Mouse (Mus musculus): ENCODE data around the gene Slc35b2. TPM values are rescaled to one million over a fixed set of nuclear protein-coding genes. Genes with fewer than 3 reads are reported as not detected.

The Slc35b2 gene
- total RNA-seq, 2 experiments from 2014 or later: 16.2 to 17.7 TPM

DNA sequence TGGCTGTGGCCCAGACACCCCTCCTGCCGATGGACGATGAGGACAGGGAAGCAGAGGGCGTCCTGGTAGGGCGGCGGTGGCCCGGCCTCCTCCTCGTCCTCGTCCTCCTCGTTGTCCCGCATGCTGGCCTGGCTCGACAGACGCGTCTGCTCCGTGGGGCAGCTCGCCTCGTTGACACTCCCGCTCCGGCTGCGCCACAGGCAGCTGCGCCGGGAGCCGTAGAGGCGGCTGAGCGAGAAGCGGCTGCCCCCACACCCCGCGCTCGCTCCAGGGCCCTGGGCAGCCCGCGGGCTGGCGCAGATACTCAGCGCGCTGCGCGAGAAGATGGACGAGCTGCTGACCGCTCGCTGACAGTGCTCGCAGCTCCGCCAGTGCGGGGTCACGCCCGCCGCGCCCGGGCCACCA, 18.8 kb upstream of the Slc35b2 start:
- DNase-seq (ENCODE audit: low spot score): no peak

DNA sequence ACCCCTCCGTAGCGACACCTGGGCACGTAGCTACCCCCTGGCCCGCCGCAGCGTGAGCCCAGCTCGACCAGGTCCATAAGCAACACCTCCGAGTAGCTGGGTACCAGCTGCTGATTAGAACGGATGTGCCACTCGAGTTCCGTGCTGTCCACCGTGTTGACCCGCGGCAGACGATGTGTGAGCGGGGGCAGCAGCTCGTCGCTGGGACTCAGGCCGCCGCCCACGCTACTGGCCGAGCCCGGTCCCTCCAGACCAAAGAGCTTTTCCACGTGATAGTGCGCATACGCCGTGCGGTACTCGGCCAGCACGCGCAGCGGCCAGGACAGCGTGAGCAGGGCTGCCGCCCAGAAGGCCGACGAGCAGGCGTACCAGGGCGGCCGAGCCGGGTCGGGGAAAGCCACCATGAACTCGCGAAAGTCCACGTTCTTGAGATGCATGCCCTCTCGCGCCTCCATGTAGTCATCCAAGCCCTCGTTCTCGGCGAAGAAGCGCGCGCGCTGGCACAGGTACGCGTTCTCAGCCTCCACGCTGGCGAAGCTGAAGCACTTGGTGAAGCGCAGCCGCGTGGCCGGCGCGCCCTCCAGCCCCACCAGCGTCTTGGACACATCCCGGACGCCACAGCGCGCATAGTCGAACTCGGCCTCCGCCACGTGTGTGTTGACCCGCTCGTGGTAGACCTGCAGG, 18.3 kb upstream of the Slc35b2 start:
- DNase-seq (ENCODE audit: low spot score): no peak

DNA sequence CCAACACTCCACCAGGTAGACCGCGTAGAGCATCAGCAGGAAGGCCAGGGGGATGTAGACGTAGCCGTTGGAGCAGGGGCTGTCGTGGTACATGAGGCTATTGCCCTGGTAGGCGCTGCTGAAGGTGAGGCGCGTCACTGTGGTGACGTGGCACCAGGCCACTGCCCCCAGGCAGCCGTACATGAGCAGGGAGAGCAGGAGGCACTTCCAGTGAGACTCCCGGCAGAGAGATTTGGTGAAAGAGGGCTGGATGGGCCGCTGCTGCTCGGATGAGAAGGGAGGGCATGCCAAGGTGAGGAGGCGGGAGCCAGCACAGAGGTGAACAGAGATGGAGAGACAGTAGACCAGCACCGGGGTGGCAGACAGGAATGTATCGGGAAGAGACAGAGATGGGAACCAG, 16.7 kb upstream of the Slc35b2 start:
- DNase-seq (ENCODE audit: low spot score): no peak

DNA sequence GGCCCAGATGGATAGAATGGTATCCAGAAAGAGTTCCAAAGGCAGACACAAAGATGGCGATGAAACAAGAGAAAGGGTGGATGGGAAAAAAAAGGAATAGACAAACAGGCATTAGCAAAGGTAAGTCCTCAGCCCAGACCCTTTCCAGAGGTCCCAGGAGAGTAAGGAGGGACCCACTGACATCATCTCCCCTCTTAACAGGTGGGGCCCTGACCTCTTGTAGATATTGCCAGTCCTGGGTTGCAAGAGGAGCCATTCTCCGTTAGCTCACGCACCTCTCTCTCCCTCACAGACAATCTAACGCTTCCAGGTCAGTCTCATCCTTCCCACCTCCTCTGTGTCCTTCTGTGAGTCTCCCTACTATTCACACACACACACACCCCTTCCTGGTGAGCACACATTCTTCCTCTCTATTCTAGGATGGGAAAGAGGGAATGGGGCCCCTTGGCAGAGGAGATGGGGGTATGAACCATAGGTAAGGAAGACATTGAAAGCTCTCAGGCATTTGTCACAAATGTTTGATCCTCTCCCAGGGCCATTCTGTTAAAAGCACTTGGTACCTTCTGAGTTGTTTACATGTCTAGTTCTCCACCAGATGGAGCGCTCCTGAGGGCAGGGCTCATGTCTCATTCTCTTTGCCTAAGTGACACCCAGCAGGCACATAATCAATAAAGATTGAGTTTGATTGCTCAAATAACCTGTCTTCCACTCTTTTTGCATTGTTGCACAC, 16.0 kb upstream of the Slc35b2 start:
- DNase-seq (ENCODE audit: low spot score): no peak

DNA sequence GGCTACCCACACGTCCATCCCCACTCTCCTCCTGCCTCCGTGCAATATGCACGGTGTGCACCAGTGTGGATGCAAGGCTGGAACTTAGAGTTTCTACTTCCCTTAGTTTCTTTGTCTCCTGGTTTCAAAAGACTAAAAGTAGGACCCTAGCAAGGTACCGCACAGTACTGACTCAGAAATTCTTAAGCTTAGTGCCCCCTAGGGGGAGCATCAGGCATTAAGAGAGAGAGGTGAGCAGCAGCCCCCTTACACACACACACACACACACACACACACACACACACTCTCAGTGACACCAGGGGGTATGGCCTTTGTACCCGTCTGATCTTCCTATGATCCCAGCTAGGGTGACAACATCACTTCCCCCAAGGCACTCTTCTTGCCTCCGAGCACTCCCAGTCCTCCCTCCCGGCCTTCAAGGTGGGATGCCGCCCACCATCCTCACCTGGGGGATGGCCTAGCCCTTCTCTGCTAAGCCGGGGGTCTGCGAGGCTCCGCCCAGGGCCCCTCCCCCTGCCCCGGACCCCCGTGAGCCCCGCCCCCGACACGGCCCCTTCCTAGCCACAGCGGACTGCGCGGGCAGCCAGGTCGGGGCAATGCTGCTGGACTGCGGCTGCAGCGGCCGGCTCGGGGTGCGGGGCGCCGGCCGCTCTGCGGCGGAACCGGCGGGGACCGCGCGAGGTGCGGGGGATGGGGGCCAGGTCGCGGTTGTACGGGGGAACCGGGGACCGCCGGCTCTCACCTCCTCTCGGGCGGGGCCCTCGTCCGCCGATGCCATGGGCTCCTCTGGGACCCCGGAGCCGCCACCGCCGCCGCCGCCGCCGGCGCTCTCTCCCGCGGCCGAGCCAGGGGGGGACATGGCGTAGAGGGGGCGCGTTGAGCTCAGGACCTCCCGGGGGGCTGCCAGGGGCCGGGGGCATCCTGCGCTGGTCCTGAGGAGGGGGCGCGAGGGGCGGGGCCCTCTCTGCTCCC, 14.8 kb upstream of the Slc35b2 start:
- DNase-seq (ENCODE audit: low spot score): no peak

DNA sequence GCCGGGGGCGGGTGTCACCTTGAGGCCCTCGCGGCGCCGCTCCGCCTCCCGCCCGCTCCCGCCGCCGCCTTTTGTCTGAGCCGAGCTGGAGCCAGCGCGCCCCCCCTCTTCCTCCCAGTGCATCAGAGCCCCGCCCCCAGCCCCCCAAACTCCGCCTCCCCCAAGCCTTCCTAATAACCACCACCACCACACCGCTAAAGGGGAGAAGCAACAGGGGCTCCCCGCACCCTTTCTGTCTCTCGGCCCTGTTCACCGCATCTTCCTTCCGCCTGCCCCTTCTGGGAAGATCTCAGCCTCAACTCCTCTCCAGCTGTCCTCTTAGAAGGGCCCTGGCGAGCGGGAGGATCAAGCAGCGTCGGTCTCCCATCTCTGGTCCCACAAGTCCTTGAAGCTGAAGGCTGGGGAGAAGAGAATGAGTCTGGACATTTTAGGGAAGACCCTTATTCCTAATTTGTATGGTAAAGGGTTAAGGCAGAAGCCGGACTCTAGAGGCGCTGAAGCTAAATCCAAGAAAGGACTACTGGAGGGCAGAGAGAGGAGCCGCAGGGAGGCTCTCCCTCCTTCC, 14.0 kb upstream of the Slc35b2 start, which contains the start of gene Tmem151b:
Gene Tmem151b, minus strand, starts transcription at position 61 of the 565 bp plus-strand sequence.
- no peak for DNase-seq (ENCODE audit: low spot score)

DNA sequence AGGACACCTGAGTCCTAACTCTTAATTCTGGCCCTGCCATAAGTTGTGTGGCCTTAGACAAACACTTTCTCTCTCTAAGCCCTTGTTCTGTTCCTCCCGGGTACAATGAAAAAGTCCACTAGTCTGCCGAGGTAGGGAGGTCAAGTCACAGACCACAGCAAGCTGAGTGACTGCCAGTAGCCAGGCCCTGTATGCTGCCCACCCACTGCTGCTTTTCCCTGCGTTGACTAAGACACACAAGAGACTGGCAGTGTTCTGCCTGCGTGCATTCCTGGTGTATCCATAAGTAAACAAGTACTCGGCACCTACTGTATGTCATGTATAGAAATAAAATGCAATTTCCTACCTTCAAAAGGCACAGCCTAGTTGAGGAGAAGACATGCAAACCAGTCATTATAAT, 13.4 kb upstream of the Slc35b2 start:
- no peak for DNase-seq (ENCODE audit: low spot score)

DNA sequence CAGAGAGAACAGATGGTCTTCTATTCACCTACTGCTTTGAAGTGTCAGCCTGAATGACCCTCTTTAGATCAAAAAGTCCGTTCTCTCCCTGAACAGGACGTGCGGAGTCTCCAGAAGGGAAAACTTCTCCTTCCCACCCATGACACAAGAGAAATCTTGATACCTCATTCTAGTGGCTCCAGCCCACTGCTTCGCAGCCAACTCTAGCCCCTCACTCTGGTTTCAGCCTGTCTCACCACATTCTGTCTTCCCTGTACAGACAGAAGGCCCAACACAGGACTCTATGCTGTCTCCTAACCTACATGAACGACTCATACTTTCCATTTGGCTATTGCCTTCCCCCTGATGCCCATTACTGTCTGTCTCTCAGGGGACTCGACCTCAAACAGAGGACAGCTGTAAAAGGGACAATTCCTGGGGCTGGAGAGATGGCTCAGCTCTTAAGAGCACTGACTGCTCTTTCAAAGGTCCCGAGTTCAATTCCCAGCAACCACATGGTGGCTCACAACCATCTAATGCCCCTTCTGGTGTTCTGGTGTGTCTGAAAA, 12.4 kb upstream of the Slc35b2 start:
- no peak for DNase-seq (ENCODE audit: low spot score)

DNA sequence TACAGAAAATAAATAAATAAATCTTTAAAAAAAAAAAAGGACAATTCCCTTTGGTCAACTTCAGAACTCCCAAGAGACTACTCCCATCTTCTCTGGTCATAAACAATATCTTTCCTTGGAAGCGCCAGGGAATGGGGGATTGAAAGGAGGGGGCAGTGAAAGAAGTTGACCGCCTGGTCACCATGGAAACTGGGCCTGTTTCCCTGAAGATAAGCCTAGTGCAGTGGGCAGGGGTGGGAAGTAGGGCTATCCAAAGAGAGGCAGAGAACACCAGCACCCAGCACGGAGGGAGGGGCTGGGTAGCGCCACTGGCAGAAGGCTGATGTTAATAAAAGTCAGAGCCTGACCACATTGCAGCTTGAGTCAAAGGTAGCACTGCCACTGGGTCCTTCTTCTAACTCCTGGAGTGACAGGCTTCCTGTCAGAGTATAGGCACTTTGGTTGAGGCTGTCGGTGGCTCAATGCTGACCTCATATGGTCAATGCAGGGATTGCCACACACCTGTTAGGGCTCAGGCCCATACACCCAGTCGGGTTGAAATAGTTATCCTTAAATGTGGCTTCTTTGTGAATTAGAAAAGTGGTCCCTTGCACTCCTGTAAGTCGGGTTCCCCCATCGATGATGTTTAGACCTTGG, 11.7 kb upstream of the Slc35b2 start:
- peak; percentile 82 for DNase-seq (ENCODE audit: low spot score)

DNA sequence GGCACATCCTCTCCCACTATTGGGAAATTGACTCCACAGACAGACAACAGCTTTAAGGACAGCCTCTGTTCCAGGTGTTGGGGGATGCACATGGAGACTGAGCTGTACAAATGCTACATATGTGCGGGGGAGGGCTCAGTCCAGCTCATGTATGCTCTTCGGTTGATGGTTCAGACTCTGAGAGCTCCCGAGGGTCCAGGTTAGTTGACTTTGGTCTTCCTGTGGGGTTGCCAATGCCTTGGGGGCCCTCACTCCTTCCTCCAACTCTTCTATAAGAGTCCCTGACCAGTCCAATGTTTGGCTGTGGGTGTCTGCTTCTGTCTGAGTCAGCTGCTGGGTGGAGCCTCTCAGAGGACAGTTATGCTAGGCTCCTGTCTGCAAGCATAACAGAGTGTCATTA, 10.6 kb upstream of the Slc35b2 start:
- DNase-seq (ENCODE audit: low spot score): no peak

DNA sequence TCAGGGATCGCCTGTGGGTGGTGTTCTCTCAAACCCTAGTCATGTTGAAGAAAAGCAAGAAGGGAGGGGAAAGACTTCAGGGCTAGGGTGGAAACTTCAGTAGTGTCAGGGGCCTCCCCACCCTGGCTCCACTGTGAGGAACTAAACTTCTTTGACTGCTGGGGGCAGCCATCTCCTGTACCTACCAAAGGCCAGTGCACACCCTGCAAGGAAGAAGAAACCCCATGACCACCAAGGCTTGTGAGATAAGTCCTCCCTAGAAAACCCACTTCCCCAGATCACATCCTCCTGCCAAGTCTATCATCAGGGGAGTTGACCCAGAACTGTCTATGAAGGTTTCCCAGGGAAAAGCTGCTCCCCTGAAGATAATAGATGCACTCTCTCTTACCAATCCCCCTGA, 9.3 kb upstream of the Slc35b2 start:
- no peak for DNase-seq (ENCODE audit: low spot score)

DNA sequence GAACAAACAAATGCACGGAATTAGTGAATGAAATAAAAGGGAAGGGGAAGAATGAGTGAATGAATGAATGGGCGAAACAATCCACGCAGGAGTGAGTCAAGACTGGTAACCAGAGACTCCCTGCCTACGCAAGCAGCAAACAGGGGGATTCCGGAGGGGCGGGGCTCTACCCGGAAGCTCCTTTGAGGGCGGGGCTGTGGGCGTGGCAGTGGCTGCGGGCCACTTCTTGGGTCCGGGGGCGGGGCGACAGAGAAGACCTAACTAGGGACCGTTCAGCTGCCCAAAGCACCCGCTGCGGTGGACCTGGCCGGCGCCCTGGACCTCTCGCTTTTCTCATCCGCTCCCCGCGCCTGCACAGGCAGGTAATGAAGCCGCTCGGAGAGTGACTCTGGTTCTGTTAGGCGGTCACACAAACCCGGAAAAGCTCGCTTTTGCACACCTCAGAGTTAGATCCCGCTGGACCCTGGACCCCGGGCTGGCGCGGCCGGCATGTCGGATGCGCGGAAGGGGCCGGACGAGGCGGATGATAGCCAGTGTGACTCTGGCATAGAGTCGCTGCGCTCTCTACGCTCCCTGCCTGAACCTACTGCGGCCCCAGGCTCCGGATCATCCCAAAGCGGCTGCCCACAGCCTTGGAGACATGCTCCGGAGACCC, 8.1 kb upstream of the Slc35b2 start, which contains the start of gene Nfkbie:
Gene Nfkbie, plus strand, starts transcription at position 252 of the 655 bp plus-strand sequence.
- peak; percentile 95 for DNase-seq (ENCODE audit: low spot score)

DNA sequence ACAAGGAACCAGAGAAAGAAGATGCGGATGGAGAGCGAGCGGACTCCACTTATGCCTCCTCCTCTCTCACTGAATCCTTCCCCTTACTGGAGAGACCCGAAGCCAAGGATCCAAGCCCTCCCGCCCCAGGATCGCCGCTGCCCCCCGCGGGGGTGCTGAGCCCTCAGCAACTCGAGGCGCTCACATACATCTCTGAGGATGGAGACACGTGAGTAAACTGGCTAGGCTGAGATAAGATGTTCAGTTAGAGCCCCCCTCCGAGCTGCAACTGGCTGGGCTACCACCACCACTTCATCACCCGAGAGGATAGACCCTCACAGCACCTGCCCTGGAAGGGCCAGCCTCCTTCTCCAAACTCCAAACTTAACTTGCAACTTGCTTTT, 7.6 kb upstream of the Slc35b2 start:
- DNase-seq (ENCODE audit: low spot score): no peak

DNA sequence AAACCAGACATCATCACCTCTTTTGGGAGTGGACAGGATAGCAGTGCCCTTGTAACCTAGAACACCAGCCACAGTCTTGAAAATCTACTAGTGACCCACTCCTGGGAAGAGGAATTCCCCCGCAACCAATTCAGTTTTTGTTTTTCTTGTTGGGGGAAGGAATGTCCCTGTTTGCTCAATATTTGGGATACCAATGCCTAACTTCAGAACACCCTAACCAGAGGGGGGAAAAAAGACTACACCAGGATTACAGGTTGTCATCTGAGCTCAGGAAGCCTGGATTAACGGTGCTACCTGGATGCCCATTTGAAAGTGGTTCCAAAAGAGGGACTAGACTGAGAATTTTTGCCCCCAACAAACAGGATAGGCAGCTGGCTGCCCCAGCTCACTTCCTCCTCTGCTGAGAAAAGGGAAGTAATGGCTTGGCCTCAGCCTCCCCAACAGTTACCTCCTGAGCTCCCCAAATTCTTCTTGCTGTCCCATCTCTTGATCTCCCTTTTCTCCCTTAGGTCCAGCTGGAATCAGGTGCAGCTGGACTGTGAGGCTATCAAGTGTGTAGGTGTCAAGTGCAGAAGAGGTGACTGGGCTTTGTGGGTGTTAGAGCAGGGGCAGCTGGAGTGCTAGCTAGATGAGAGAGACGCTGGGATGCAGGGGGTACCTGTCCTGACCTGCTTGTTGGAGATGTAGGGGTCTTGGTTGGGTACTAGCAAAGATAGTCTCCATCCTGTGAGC, 7.0 kb upstream of the Slc35b2 start:
- DNase-seq (ENCODE audit: low spot score): no peak

DNA sequence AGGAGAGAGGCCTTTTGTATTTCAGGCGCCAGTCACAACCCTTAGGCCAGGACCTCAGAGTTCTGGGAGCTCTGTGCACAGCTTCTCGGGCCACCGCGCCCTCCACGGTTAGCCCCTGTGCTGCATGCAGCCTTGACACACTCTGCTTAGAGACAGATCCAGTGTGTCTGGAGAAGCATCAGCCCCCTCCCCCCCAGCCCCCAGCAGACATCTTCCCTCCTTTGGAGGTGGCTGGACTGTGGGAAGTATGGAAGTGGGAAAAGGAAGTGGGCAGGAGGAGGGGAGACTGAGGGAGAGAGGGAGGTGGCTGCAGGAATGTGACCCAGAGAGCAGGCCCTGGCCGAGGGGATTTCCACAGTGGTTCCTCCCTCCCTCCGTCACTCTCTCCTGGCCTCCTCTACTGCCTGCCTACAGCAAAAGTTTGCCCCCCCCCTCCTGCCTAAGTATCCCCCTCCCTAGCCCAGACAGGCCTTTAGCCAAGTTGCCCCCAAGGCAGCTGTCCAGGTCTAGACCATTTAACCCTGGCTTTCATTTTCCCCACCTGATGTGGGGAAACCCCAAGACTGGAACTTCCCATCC, 6.3 kb upstream of the Slc35b2 start:
- no peak for DNase-seq (ENCODE audit: low spot score)

DNA sequence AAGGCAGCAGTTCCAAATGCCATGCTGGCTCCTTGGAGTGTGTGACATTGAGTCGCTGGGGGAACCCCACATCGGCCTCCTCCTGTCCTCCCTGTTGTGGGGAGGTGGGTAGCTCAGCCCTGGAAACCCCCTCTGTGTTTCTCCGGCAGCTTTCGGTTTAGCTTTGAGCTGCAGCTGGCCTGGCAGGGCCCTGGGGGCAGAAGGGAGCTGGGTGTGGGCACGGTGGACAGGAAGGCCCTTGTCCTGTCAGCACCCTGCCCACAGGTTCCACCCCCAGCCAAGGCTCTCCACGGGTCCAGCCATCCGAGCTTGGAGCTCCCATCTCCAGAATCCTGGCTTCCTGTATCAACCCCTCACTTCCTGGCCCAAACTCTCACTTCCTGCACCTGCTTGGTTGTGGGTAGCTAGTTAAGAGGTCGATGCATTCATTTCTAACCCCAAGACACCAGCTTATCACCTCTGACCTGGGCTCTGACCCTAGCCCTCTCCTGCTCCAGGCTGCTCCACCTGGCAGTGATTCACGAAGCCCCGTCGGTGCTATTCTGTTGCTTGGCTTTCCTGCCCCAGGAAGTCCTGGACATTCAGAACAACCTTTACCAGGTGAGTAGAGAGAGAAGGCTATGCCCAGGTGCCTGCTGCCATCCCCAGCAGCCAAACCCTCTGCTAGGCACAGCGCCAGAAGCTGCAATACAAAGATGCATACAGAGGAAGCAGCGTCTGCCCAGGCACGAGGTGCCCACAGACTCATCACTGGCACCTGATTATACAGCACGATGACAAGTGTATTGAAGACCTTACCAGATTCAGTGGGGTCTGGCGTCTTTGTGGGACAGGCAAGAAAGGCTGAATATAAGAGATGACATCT, 5.4 kb upstream of the Slc35b2 start:
- no peak for DNase-seq (ENCODE audit: low spot score)

DNA sequence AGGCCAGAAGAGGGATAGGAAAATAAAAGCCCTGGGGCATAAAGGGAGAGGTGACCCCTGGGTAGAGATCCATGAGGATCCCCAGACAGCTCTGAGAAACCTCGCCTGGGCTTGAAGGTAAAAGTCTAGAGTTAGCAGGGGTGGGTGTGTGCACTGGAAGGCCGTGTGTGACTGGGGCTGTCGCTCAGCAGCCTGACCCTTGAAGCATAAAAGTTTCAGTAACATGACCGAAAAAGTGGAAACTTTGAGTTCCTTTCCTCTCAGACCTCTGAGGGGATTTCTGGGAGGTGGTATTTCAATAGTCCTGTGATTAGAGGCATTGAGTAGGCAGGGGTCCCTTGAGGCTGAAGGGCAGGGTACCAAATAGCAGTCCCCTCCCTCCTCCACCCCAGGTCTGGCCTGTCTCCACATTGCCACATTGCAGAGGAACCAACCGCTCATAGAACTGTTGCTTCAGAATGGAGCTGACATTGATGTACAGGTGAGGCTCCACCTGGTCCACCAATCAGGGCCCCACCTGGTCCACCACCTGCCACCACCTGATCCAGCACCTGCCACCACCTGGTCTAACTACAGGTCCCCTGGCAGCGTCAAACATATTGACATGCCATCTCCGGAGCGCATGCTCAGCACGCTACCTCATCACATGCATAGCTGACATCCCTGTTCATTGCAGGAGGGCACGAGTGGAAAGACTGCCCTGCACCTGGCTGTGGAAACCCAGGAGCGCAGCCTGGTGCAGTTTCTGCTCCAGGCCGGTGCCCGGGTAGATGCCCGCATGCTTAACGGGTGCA, 3.7 kb upstream of the Slc35b2 start:
- no peak for DNase-seq (ENCODE audit: low spot score)
